Mouse (Mus musculus) adrenal gland, adult 2 months (tissue): ENCODE measurements at regions not wholly inside any gene's neighbourhood (a gene's known extent, or its start where the extent isn't known, plus 50 kb on each side); places are given as distances from the start of the nearest gene placed in this dataset.
"Not testable (repeated sequence)": the region's sequence is repeated elsewhere in the genome, so short reads cannot be mapped to it uniquely, and the experiment has no call there.

Experiments
- DNase-seq: peaks from one replicate; pipeline ENCODE4 v3.0.0; 2021

- DNase-seq, result peak; percentile 14
Measured at GRCm38 (mm10) chr3:9133991-9134390, 475.9 kb downstream of the Zfp704 start.

GRCm38 (mm10) chr3:9132104-9132751, 477.7 kb downstream of the Zfp704 start:
- no peak for DNase-seq

DNA sequence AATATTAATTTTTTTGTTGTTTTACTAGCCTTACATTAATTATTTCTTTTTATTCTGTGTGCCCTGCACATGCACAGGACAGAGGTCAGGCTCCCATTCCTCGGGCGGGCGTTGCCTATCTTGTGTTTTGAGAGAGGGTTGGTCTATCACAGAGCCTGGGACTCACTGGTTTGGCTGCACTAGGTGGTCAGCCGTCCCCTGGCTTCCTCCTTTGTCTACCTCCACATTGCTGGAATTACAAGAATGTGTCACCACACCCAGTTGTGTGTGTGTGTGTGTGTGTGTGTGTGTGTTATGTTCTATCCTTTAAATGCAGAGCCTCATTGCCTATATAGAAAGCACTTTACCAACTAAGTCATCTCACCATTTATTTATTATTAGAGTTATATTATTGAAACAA, 478.5 kb downstream of the Zfp704 start:
- DNase-seq, result no peak

DNA sequence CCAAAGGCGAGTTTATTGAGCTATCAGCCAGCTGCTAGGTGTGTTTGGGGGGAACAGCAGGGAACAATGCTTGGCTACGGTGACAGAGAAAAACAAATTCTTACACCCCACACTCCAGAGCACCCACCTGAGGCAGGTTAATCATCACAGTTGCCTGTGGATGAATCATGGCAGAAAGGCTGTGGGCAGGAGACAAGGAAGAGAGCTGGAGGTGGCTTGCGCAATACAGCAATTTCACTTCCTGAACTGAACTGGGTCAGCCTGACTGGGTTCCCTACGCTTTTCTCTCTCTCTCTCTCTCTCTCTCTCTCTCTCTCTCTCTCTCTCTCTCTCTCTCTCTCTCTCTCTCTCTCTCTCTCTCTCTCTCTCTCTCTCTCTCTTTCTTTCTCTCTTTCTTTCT, 481.5 kb downstream of the Zfp704 start:
- DNase-seq, result peak; percentile 36

- peak; percentile 59 for DNase-seq
Measured at GRCm38 (mm10) chr3:9123079-9123478, 486.8 kb downstream of the Zfp704 start.

GRCm38 (mm10) chr3:9117913-9118312, 492.0 kb downstream of the Zfp704 start:
- no peak for DNase-seq

GRCm38 (mm10) chr3:9113410-9113809, 496.5 kb downstream of the Zfp704 start:
- no peak for DNase-seq

DNA sequence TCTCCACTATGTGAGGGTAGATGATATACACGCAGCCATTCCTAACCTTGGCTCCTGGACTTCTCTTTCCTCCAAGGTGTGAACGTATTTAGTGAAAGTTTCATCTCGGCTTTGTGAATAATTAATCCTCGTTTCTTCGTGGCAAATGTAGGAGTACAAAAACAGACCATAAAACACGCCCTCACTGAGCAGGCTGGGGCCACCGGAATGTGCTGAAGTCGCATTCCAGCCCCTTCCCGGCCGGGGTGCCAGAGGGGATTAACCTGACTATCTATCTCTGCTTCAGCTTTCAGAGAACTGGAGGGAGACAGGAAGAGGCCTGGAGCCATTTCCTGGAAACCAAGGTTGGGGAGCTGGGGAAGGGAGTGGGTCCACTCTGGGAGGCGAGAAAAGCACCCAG, 499.1 kb downstream of the Zfp704 start:
- no peak for DNase-seq

DNA sequence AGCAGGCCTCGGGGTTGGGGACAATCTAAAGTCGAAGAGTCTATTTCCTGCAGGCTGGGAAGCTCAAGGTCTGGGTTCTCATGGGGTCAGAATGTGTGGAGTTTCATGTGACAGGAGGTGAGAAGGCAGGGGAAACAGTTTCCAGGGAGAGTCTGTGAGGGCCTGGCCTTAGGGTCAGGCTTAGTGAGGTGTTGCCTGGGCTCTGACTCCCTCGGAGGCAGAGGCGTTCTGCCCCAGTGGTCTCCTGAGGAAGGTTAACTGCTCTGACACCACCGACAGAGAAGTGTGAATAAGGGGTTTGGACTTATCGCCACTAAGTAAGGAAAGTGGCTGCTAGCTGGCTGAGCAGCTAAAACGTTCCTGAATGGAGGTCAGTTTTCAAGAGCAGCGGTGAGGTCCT, 499.9 kb downstream of the Zfp704 start:
- DNase-seq, result no peak

- no peak for DNase-seq
Measured at GRCm38 (mm10) chr3:9109485-9109884, 500.4 kb downstream of the Zfp704 start.

DNA sequence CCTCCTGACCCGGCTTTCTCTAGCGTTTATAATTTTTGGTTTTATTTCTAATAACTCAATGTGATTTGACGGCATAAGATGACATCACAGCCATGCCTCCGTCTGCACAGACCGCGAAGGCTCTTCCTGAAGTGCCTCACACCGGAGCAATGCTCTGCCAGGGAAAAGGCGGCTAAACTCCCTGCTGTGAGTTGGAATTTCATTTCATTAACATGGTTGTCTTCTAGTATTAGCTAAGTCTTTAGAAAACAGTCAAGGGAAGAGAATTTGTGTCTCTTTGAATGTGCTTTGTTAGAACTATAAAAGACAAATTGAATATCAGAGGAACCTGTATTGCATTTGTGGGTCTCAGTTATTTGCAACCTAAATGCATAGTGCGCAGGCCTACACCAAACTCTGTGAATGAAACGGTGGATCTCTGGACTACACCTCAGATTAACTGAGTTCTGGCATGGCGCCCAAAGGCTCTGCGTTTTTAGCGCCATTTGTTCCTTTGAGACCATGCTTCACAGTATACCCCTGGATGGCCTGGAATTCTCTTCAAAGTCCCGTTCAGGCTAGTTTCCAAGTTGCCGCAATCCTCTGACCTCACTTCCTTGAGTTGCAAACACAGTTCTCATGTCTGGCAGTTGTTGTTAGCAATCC, 502.0 kb downstream of the Zfp704 start:
- no peak for DNase-seq

GRCm38 (mm10) chr3:9105191-9105926, 504.5 kb downstream of the Zfp704 start:
- no peak for DNase-seq

DNA sequence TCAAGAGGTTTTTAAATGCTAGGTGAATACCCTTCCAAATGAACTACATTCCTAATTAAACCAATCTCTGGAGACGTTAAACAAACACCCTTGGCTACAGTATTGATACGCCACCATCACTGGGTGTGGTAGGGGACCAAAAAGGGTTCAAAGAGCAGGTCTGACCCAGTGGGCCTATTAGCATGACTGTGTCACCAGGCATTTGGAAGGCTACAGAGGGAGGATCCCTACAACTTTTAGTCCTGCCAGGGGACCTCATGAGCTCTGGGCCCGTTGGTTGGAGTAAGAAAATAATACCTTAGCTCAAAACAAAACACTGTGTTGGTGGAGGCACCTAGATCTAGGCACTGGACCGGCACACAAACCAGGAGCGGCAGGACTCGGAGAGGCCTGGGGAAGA, 506.4 kb downstream of the Zfp704 start:
- DNase-seq, result no peak

GRCm38 (mm10) chr3:9101240-9101639, 508.6 kb downstream of the Zfp704 start:
- DNase-seq, result no peak

- DNase-seq, result no peak
Measured at GRCm38 (mm10) chr3:9100761-9101160, 509.1 kb downstream of the Zfp704 start.

GRCm38 (mm10) chr3:9098441-9098840, 511.4 kb downstream of the Zfp704 start:
- DNase-seq, result no peak

DNA sequence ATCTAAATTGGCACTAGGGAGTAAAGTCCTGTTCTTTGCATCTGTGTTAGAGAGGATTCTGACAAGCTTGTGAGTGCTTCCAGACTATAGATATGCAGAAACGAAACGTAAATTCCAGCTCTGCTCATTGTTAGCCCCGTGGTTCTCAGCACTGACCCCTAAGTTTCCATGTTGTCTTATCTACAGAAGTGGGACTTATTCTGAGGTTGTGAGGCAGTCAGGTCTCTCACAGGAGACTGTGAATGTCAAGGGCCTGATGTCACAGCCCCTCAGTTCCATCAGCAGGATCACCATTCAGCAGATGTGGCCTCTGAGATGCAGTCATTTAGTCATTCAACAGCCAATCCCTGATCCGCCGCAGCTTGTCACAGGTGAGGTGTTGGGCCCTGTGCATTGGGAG, 525.8 kb downstream of the Zfp704 start:
- no peak for DNase-seq

GRCm38 (mm10) chr3:9082061-9082460, 527.8 kb downstream of the Zfp704 start:
- DNase-seq, result no peak

- DNase-seq, result no peak
Measured at GRCm38 (mm10) chr3:9078201-9078600, 531.7 kb downstream of the Zfp704 start.

DNA sequence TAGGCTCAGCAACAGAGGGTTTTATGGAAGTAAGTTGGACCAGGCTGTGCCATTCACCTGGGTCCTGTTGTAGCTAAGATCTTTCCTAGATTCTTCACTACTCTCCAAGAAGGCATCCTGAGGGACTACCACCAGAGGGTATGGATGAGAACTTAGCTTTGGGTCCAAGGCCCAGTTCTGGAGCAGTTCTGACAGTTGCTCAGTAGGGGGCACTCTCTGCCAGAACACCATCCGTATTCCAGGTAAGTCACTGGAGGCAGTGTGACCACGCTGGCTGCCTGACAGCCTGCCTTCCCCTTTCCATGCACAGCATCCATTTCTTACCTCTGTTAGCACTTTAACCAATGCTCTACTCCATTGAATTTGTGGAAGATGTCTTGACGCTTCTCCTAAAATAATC, 533.2 kb downstream of the Zfp704 start:
- DNase-seq, result peak; percentile 70

- not testable (repeated sequence) for DNase-seq
Measured at GRCm38 (mm10) chr3:9072471-9072870, 537.4 kb downstream of the Zfp704 start.

GRCm38 (mm10) chr3:9067048-9067447, 542.8 kb downstream of the Zfp704 start:
- DNase-seq, result peak; percentile 82

DNA sequence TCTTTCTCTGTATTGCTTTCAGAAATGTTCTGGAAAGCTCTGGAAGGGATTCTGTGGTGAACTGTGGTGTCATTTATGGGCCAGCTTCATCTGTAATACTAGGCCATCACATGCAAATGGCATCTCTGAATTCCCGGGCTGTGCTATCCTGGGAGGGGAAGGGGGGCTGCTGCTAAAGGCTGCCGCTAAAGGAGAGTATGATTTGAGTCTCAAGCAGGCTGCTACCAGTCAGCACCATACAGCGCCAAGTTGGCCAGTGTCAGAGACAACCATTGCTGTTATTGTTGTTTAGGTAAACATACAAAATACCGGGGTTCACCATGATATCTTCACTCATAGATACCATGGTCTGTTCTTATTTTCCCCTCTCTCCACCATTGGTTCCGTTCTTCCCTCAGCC, 543.5 kb downstream of the Zfp704 start:
- no peak for DNase-seq
